Mouse (Mus musculus): ENCODE measurements around the gene Grik2. TPM values are rescaled to one million over a fixed set of nuclear protein-coding genes. Genes with fewer than 3 reads are reported as not detected.

Gene Grik2
- not detected for total RNA-seq (2023)

GRCm38 (mm10) chr10:49788381-49788906, at the start of gene Grik2:
Gene Grik2 (minus strand): TSS chr10:49788766.

All from CD8-positive naive resting alpha-beta T cell, adult 57 days (primary cell).